Mouse (Mus musculus): ENCODE results near the gene Camk1. TPM values are rescaled to one million over a fixed set of nuclear protein-coding genes. Genes with fewer than 3 reads are reported as not detected.

The Camk1 gene
- polyA plus RNA-seq, 1 experiment from 2014 or later, result 65.4 TPM

GRCm38 (mm10) chr6:113366639-113367038 is 22.9 kb upstream of the Camk1 start:
- H3K27me3 ChIP-seq (ENCODE audit: control insufficient read depth, insufficient read depth, low read length), result no peaks in the 10 kb centered on the region
- ATAC-seq (ENCODE audit: low FRiP score), result no peak
- no peak overlapping the region for H3K27ac ChIP-seq (ENCODE audit: low read depth, low read length)
- H3K36me3 ChIP-seq (ENCODE audit: control insufficient read depth, insufficient read depth, low read length), result peaks cover 11% of the 10 kb centered on the region
- 86% methylated on average over 6 of the region's 6 CpGs for WGBS
- no peak overlapping the region for H3K9ac ChIP-seq (ENCODE audit: low read length)
- H3K4me2 ChIP-seq, result no peak overlapping the region
- no peaks in the 10 kb centered on the region for H3K4me1 ChIP-seq (ENCODE audit: control insufficient read depth, insufficient read depth, low read length)
- H3K4me3 ChIP-seq (ENCODE audit: low read depth, low read length), result no peak overlapping the region
- no peaks in the 10 kb centered on the region for H3K9me3 ChIP-seq (ENCODE audit: control insufficient read depth, low read length)
- DNase-seq (ENCODE audit: low spot score, missing footprints), result no peak

GRCm38 (mm10) chr6:113364518-113365135 is 20.8 kb upstream of the Camk1 start:
- no peak overlapping the region for H3K4me2 ChIP-seq
- DNase-seq (ENCODE audit: low spot score, missing footprints), result no peak
- no peaks in the 10 kb centered on the region for H3K9me3 ChIP-seq (ENCODE audit: control insufficient read depth, low read length)
- no peaks in the 10 kb centered on the region for H3K4me1 ChIP-seq (ENCODE audit: control insufficient read depth, insufficient read depth, low read length)
- peaks cover 4% of the 10 kb centered on the region for H3K36me3 ChIP-seq (ENCODE audit: control insufficient read depth, insufficient read depth, low read length)
- H3K27me3 ChIP-seq (ENCODE audit: control insufficient read depth, insufficient read depth, low read length), result no peaks in the 10 kb centered on the region
- no peak for ATAC-seq (ENCODE audit: low FRiP score)
- no peak overlapping the region for H3K9ac ChIP-seq (ENCODE audit: low read length)
- 77% methylated on average over 8 of the region's 8 CpGs for WGBS
- no peak overlapping the region for H3K27ac ChIP-seq (ENCODE audit: low read depth, low read length)
- H3K4me3 ChIP-seq (ENCODE audit: low read depth, low read length), result no peak overlapping the region

GRCm38 (mm10) chr6:113362241-113362640 is 18.5 kb upstream of the Camk1 start:
- no peaks in the 10 kb centered on the region for H3K9me3 ChIP-seq (ENCODE audit: control insufficient read depth, low read length)
- no peaks in the 10 kb centered on the region for H3K4me1 ChIP-seq (ENCODE audit: control insufficient read depth, insufficient read depth, low read length)
- WGBS, result 93% methylated on average over 1 of the region's 1 CpGs
- ATAC-seq (ENCODE audit: low FRiP score) (no peak), DNase-seq (ENCODE audit: low spot score, missing footprints) (no peak)
- H3K4me2 ChIP-seq, result no peak overlapping the region
- H3K9ac ChIP-seq (ENCODE audit: low read length), result no peak overlapping the region; the same call in 1 of the 2 replicates
- H3K27ac ChIP-seq (ENCODE audit: low read depth, low read length), result no peak overlapping the region
- no peaks in the 10 kb centered on the region for H3K27me3 ChIP-seq (ENCODE audit: control insufficient read depth, insufficient read depth, low read length)
- H3K4me3 ChIP-seq (ENCODE audit: low read depth, low read length), result no peak overlapping the region
- H3K36me3 ChIP-seq (ENCODE audit: control insufficient read depth, insufficient read depth, low read length), result no peaks in the 10 kb centered on the region

GRCm38 (mm10) chr6:113361476-113361875 is 17.7 kb upstream of the Camk1 start:
- Histone ChIP-seq H3K4me2 (no peak overlapping the region), H3K4me3 (ENCODE audit: low read depth, low read length) (no peak overlapping the region), H3K9ac (ENCODE audit: low read length) (no peak overlapping the region), H3K36me3 (ENCODE audit: control insufficient read depth, insufficient read depth, low read length) (no peaks in the 10 kb centered on the region), H3K4me1 (ENCODE audit: control insufficient read depth, insufficient read depth, low read length) (no peaks in the 10 kb centered on the region), H3K9me3 (ENCODE audit: control insufficient read depth, low read length) (no peaks in the 10 kb centered on the region), H3K27me3 (ENCODE audit: control insufficient read depth, insufficient read depth, low read length) (no peaks in the 10 kb centered on the region), H3K27ac (ENCODE audit: low read depth, low read length) (no peak overlapping the region)
- no peak for ATAC-seq (ENCODE audit: low FRiP score)
- no peak for DNase-seq (ENCODE audit: low spot score, missing footprints)
- 75% methylated on average over 4 of the region's 4 CpGs for WGBS

GRCm38 (mm10) chr6:113353696-113354095 is 9.9 kb upstream of the Camk1 start:
- ATAC-seq (ENCODE audit: low FRiP score), result no peak
- H3K9ac ChIP-seq (ENCODE audit: low read length), result no peak overlapping the region
- WGBS, result 77% methylated on average over 3 of the region's 3 CpGs

GRCm38 (mm10) chr6:113352820-113353219 is 9.0 kb upstream of the Camk1 start:
- H3K4me2 ChIP-seq, result no peak overlapping the region
- ATAC-seq (ENCODE audit: low FRiP score) (no peak), DNase-seq (ENCODE audit: low spot score, missing footprints) (no peak)
- no peak overlapping the region for H3K9ac ChIP-seq (ENCODE audit: low read length)
- no peak overlapping the region for H3K27ac ChIP-seq (ENCODE audit: low read depth, low read length)
- no peaks in the 10 kb centered on the region for H3K9me3 ChIP-seq (ENCODE audit: control insufficient read depth, low read length)
- no peak overlapping the region for H3K4me3 ChIP-seq (ENCODE audit: low read depth, low read length)
- WGBS, result 78% methylated on average over 3 of the region's 3 CpGs
- no peaks in the 10 kb centered on the region for H3K27me3 ChIP-seq (ENCODE audit: control insufficient read depth, insufficient read depth, low read length)
- no peaks in the 10 kb centered on the region for H3K36me3 ChIP-seq (ENCODE audit: control insufficient read depth, insufficient read depth, low read length)
- H3K4me1 ChIP-seq (ENCODE audit: control insufficient read depth, insufficient read depth, low read length), result no peaks in the 10 kb centered on the region

More at GRCm38 (mm10) chr6:113353696-113354095, 9.9 kb upstream of the Camk1 start:
- Histone ChIP-seq H3K27ac (ENCODE audit: low read depth, low read length) (no peak overlapping the region), H3K4me2 (no peak overlapping the region), H3K4me3 (ENCODE audit: low read depth, low read length) (no peak overlapping the region), H3K36me3 (ENCODE audit: control insufficient read depth, insufficient read depth, low read length) (no peaks in the 10 kb centered on the region), H3K4me1 (ENCODE audit: control insufficient read depth, insufficient read depth, low read length) (no peaks in the 10 kb centered on the region), H3K27me3 (ENCODE audit: control insufficient read depth, insufficient read depth, low read length) (no peaks in the 10 kb centered on the region), H3K9me3 (ENCODE audit: control insufficient read depth, low read length) (no peaks in the 10 kb centered on the region)
- DNase-seq (ENCODE audit: low spot score, missing footprints), result no peak

GRCm38 (mm10) chr6:113351653-113352052 is 7.9 kb upstream of the Camk1 start:
- Histone ChIP-seq H3K4me1 (ENCODE audit: control insufficient read depth, insufficient read depth, low read length) (no peaks in the 10 kb centered on the region), H3K4me3 (ENCODE audit: low read depth, low read length) (no peak overlapping the region), H3K27ac (ENCODE audit: low read depth, low read length) (no peak overlapping the region), H3K4me2 (no peak overlapping the region), H3K9ac (ENCODE audit: low read length) (no peak overlapping the region), H3K9me3 (ENCODE audit: control insufficient read depth, low read length) (no peaks in the 10 kb centered on the region), H3K27me3 (ENCODE audit: control insufficient read depth, insufficient read depth, low read length) (no peaks in the 10 kb centered on the region), H3K36me3 (ENCODE audit: control insufficient read depth, insufficient read depth, low read length) (no peaks in the 10 kb centered on the region)
- WGBS, result 63% methylated on average over 10 of the region's 10 CpGs
- no peak for DNase-seq (ENCODE audit: low spot score, missing footprints)
- ATAC-seq (ENCODE audit: low FRiP score), result no peak

GRCm38 (mm10) chr6:113351161-113351560 is 7.4 kb upstream of the Camk1 start:
- H3K36me3 ChIP-seq (ENCODE audit: control insufficient read depth, insufficient read depth, low read length), result no peaks in the 10 kb centered on the region
- H3K27ac ChIP-seq (ENCODE audit: low read depth, low read length), result no peak overlapping the region
- no peak overlapping the region for H3K4me2 ChIP-seq
- no peak for ATAC-seq (ENCODE audit: low FRiP score)
- no peaks in the 10 kb centered on the region for H3K9me3 ChIP-seq (ENCODE audit: control insufficient read depth, low read length)
- no peaks in the 10 kb centered on the region for H3K27me3 ChIP-seq (ENCODE audit: control insufficient read depth, insufficient read depth, low read length)
- 100% methylated on average over 1 of the region's 1 CpGs for WGBS
- H3K4me1 ChIP-seq (ENCODE audit: control insufficient read depth, insufficient read depth, low read length), result no peaks in the 10 kb centered on the region
- no peak for DNase-seq (ENCODE audit: low spot score, missing footprints)
- H3K9ac ChIP-seq (ENCODE audit: low read length), result no peak overlapping the region
- H3K4me3 ChIP-seq (ENCODE audit: low read depth, low read length), result no peak overlapping the region

GRCm38 (mm10) chr6:113350538-113350937 is 6.8 kb upstream of the Camk1 start:
- no peak for DNase-seq (ENCODE audit: low spot score, missing footprints)
- Histone ChIP-seq H3K9ac (ENCODE audit: low read length) (no peak overlapping the region), H3K27ac (ENCODE audit: low read depth, low read length) (no peak overlapping the region), H3K4me1 (ENCODE audit: control insufficient read depth, insufficient read depth, low read length) (no peaks in the 10 kb centered on the region), H3K27me3 (ENCODE audit: control insufficient read depth, insufficient read depth, low read length) (no peaks in the 10 kb centered on the region), H3K9me3 (ENCODE audit: control insufficient read depth, low read length) (no peaks in the 10 kb centered on the region), H3K4me2 (no peak overlapping the region), H3K36me3 (ENCODE audit: control insufficient read depth, insufficient read depth, low read length) (no peaks in the 10 kb centered on the region), H3K4me3 (ENCODE audit: low read depth, low read length) (no peak overlapping the region)
- no peak for ATAC-seq (ENCODE audit: low FRiP score)
